Mouse (Mus musculus) layer of hippocampus, adult 18-20 months (tissue): Measurements from ENCODE around the gene C530008M17Rik. TPM values are rescaled to one million over a fixed set of nuclear protein-coding genes. Genes with fewer than 3 reads are reported as not detected.

Experiments used
- DNase-seq, 2 experiments: peaks; one replicate each; pipeline ENCODE4 v3.0.0; 2022; ENCODE audit warnings: low spot score in 2 of 2
- long read RNA-seq: library from polyadenylated mRNA; stranded (forward); transcript quantifications from one replicate; pipeline ENCODE4 v2.0.0, GENCODE M21; 2021
- total RNA-seq, 2 experiments: library from RNA; stranded (reverse); gene quantifications; 2 replicates each; pipeline ENCODE4 v1.2.3; 2021

C530008M17Rik gene
- 10 to 100 TPM; 83.7 to 89.5 TPM for total RNA-seq
- long read RNA-seq, partial matches to known transcripts = 25 of 48 reads
- long read RNA-seq, other reads (novel, unspliced or antisense) = 23 of 48 reads

DNA sequence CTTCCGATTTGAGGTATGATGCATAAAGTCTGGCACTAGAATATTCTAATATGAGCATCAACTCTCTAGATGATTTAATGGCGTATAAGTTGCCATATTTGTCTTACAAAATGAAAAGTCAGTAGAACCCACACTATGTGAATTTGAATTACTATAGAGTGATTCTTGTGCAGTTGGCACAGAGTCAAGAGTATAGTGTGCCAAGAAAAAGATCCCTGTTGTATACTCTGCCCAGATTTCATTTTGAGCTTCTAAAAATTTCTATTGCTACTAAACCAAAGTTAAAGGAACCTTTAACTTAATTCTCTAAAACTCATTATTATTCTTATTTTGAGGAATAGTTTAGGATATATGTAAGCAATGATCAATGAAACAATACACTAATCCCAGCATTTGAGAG is at the start of gene C530008M17Rik:
Gene C530008M17Rik (plus strand): TSS at position 301 of the 400 bp plus-strand sequence.
- DNase-seq = no peak

DNA sequence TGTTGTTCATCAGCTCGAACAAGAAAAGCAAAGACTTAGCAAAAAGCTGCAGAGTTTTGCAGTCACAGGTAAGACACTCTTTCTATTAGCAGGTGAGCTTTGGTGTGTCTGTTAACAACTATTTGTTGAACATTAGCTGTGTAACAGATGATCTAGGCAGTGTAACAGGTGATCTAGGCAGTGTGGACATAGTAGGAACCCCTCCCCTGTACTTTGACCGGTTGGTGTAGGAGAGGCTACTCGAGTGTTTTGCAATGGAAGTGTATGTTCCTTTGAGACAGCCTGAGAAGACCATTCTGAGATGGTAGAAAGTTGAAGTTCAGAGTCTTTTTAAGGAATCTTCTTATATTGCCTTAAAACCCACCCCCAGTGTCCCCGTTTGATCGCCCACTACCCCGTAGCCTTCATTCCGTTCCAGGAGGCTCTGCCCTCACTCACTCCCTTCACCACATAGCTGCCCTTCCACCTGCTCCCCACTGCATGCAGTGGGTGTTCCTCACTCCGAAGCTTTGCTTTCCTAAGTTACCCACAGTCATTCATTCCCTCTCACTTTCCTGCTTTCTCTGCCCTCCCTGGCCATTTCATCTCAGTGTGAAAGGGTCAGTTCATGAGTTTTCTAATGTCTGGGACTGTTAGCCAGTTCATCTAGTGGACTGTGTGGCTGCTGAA is 46.5 kb upstream of the C530008M17Rik start:
- DNase-seq = no peak

DNA sequence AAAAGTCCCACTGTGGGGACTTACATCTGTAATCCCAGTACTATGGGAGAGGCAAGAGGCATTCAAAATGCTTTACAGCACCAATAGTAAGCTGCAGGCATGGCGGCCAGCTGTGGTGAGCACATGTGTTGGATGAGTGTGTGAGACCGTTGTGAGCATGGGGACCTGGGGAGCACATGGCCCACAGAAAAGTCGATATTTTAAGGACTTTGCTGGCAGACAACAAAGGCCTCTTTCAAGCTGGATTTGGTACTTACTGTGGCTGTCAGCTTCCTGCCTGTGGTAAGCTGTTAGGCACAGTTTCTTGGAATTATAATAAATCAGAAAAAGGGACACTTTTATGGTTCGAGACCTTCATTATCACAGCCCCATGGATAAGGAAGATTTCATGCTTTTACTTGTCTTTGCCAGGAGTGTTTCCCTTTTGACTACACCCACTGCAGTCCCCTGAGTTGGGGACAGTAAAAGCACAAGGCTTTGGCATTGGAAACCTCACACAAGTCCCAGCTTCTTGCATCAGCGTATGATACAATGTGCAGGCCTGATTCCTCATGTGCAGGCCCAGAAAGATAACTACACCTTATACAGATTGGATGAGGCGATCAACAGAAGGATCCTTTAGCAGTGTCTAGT is 43.3 kb upstream of the C530008M17Rik start:
- no peak for DNase-seq

DNA sequence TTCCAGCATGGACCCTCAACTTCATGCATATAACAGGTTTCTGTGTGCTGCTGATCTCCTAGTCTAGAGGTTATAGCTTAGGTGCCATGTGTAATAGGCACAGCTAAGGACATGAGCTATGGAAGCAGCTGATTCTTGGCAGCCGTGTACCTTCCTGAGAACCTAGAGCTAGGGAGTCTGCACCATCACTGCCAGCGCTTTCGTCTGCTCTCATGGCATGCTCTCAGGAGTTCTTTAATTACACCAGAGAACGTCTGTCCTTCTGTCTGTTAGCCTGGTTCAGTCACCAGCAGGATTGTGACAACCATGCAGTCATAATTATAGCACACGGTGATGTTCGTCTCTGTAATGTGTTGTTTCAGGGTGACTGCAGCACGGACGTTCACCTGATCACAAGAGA is 41.0 kb upstream of the C530008M17Rik start:
- DNase-seq = peak in 1 of 2 experiments; percentile 31

DNA sequence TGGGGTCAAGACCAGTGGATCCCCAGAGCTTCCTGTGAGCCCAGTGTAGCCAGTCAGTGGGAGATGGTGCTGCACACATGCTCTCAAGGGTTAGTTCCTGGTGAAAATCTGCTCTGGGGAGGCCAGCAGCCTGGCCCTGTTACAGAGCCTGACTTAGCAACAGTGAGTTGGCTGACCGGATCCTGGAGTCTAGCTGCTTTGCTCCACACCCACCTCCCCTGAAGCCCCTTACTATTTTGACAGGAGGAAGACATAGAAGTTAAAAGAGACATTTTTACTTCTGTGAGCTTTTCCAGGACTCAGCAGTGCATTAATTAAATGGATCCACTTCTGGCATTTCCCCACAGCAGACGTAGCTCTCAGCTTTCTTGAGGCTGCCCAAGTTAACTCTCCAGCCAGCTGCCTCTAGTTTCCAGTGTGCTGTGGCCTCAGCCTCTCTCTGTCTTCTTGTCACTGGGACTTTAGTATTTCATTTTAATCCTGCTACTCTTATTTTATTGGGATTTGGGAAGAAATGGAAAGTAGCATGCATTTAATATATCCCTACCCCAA is 40.0 kb upstream of the C530008M17Rik start:
- DNase-seq = no peak

DNA sequence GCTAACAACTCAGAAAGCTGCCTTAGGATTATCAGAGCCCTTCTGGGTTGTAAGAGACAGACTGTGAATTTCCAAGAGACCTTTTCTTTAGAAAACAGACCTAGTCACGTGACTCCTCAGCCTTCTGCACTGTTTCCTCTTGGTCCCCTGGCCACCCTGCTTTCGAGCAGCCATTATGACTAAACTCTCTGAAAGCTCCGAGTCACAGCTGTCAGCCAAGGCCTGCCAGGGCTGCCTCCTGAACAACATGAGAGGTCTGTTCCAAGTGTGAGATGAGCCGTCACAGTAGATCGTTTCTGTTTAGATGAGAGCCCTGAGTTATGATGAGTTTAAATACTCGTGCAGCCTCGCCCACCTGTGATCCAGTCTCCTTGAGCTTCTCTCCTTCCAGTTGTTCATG is 37.6 kb upstream of the C530008M17Rik start:
- DNase-seq = peak in 1 of 2 experiments; percentile 53

DNA sequence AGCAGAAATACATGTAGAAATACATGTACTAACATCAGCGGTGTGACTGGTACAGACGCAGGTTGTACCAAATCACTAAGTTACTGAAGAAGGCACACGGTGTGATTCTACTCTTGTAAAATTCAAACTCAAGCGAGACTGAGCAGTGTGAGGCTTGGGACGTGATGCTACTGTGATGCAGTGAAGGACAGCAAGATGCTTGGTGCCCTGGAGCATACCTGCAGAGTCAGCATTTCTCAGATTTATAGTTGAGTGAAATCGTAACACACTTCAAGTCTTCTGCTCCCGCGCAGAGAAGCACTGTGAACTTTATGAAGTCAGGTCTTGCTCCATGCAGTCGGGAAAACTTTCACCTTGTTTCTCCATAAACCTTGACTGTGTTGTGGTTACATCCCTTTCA is 32.6 kb upstream of the C530008M17Rik start:
- no peak for DNase-seq

DNA sequence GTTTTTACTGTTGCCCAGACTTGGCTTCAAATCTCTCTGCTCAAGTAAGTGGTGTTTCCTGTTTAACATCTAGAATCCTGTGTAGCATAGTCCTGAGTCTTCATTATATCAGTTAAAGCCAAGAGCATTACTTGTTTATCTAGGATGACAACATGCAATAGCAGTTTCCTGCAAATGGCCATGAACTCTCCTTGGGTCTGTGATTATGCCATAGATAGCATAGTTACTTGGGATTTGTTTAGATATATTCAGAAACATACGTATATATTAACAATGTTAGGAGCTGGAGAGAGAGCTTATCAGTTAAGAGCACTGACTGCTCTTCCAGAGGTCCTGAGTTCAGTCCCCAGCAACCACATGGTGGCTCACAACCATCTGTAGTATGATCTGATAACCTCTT is 28.5 kb upstream of the C530008M17Rik start:
- DNase-seq = no peak

DNA sequence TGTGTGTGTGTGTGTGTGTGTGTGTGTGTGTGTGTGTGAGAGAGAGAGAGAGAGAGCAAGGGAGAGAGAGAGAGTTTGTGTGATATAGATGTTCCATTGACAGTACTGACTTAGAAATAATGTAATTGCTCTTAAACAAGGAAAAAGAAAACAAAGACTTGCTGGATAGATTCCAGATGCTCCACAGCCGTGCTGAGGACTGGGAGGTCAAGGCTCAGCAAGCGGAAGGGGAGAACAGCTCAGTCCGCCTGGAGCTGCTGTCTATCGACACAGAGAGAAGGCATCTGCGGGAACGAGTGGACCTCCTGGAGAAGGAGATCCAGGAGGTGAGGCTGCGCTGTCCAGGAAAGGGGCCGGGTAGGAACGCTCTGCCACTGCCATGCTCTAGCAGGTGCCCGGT is 22.3 kb upstream of the C530008M17Rik start:
- no peak for DNase-seq

DNA sequence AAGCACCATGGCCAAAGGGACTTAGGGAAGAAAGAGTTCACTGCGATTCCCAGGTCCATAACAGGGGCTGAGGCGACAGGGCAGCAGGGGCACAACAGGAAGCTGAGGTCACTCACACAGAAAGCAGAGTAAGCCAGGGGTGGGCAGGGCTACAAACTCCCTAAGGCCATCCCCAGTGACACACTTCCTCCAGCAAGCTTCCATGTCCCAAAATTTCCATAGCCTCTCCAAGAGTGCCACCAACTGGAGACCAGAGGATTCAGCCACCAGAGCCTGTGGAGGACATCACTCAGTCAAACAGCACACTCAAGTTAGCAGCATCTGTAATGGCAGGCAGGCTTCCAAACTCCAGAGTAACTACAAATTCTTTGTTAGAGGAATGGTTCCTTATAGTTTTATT is 20.7 kb upstream of the C530008M17Rik start:
- no peak for DNase-seq

DNA sequence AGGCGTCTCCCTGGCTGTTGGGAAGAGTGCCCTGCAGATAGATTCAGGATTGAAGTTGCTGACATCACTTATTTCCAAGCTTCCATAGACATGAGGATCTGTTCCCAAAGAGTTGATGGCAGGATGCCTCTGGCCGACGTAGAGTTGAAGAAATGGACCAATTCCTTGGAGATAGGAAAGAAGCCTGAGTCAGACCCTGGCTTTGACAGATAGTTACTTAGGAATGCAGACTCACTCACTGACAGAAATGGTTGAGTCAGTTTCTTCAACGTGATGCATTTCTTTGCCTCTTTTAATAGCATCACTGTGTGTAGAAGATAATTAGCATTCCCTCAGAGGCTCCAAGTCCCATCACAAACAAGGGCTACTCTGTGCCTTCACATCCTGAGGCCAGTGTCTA is 14.2 kb upstream of the C530008M17Rik start:
- DNase-seq = no peak

DNA sequence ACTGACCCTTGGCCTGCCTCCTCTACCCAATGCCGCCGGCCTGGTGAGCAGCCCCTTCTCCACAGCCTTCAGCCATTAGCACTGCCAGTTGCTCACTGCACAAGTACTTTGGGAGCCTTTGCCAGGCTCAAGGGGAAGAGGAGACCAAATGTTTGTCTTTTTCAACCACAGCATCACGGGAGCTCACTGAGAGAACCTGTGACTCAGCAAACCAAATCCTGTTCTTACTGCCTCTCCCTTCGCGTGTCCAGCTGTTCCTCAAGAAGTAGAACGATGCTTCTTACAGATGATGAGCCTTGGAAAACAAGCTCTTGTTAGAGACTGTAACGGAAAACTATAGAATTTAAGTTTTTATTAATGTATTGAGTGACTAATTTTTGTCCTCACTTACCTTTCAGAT is 12.1 kb upstream of the C530008M17Rik start:
- no peak for DNase-seq

DNA sequence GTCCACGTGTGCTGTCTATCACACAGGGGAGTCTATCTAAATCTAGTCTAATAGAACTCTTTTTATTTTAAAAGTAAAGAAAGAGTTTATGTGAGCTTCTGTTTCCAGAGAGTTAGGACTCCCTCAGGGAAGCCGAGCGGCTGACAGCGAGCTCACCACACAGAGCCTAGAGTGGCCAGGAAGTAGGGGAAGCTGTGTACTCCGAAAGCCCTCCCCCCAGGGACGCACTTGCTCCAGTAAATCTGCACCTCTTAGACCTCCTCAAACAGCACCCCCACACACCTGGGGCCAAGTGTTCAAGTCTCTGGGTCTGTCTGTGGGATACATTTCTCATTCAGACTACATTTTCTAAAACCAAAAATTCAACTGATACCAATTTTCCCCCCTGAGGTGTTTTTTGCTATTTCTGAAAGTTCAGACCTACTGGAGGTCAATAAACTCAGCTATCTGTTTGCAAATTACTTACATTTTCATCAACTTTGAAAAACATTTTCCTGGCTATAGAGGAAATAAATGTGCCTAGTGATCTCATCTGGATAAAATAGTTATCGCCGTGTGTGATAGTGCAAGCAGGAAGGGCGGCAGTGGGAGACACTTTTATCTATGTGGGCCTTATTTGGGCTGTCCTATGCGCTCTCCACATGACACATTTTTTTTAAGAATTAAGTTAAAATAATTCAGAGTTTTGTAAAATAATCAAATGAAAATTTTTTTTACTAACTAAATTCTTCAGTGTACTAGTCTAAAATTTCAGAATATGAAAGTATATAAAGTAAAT is 11.0 kb upstream of the C530008M17Rik start:
- DNase-seq = no peak

DNA sequence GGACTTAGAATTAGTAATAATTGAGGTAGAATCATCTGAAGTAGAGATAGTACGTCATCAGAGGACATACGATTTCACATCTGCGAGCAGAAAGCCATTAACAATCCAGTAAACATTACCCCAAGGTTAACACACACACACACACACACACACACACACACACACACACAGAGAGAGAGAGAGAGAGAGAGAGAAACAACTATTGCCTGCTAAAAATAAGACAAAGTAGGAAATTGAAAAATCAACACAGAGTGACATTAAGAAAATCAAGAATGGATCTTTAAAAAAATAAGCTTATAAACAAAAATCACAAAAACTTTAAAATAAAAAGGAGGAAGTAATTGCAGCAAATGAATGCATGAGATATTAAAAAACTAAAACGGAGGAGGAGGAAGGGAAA is 6.4 kb upstream of the C530008M17Rik start:
- no peak for DNase-seq

DNA sequence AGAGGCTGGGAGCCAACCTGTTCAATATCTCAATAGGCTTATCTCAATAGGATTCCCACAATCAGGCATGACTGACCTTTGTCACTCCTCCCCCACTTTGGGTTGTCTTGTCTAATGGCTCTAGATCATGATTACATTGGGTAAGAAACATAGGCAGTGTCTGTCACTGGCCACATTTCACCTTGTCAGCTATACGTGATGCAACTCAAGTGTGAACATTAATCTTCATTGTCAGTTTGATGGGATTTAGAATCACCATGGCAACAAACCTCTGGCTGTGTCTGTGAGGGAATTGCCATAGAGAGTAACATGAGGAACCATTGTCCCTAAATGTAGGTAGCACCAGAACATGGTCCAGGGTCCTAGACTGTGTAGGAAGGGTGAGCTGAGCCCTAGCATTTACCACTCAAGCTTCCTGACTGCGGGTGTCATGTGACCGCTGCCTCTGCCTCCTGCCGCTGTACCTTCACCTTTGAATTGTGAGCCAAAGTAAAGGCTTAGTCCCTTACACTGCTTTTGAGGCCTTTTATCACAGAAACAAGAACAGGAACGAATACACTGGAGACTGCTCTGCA is 5.1 kb upstream of the C530008M17Rik start:
- no peak for DNase-seq

DNA sequence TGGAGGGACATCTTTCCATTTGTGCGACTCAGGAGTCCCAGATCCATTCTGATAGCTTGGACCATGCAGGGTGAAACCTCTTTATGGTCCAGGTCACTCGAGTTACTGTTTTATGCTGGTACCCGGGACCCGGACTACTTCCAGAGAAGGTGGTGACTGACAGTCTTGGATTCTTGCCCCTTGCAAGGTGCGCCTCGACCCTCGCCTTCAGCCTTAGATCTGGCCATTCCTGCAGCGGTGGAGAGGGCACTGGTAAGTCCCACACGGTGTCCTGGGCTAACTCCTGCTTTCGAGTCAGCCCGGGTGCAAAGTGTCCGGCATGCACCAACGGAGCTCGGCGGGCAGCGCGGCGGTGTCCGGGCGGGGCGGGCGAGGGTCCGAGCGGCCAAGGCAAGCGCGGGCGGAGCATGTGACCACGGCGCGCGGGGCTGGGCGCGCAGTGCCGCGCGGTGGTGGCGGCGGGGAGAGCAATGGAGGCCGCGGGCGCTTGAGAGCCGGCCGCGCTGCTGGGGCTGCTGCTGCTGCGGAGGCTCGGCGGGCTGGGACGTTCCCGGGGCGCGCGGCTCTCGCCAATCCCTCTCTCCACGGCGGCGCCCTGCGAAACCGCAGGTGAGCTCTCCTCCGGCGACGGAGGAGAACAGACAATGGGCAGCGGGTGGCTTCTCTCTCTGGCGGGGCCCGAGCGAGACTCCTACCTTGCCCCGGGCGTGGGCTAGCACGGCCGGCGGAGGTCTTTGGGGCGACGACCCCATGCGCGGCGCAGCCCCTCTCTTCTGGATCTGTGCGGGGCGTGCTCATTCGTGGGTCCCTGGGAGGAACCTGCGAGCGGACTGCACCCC is 1.2 kb downstream of the C530008M17Rik start:
- DNase-seq = peak; percentile 57 to 67

DNA sequence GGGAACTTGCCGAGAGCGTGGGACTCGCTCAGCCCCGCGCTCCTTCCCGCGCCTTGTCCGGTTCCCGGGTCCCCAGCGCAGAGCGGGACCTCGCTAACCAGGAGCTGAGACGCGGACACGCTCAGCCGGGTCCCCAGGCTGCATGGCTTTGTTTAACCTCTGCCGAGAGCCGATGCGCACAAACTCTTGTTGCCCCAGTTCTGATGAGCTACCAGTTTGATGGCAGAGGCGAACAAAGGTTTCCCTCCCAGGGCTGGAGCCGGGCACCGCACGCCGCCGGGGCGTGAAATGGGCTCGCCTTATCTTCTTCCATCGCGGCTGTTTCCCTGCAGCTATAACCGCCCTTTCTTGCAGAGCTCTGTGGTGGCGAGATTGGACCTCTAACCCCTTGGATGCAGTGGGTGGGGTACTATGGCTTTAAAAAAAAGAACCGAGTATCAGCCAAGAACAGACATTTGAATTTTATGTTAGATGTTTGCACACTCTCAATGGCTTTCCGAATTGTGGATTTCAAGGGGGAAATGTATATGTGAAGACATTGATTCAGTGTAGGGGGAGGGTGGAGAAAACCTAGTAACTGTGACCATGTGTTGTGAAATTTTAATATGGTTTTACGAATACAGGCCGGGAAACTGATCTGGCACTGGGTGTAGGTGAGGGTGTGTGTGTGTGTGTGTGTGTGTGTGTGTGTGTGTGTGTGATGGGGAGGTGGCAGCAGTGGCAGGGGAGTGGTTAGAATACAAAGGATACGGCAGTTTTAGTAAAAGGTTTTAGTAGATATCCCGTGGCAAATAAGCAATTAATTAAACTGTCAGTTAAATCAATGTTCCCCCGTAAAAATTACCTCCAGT is 2.0 kb downstream of the C530008M17Rik start:
- DNase-seq = peak in 1 of 2 experiments; percentile 34

DNA sequence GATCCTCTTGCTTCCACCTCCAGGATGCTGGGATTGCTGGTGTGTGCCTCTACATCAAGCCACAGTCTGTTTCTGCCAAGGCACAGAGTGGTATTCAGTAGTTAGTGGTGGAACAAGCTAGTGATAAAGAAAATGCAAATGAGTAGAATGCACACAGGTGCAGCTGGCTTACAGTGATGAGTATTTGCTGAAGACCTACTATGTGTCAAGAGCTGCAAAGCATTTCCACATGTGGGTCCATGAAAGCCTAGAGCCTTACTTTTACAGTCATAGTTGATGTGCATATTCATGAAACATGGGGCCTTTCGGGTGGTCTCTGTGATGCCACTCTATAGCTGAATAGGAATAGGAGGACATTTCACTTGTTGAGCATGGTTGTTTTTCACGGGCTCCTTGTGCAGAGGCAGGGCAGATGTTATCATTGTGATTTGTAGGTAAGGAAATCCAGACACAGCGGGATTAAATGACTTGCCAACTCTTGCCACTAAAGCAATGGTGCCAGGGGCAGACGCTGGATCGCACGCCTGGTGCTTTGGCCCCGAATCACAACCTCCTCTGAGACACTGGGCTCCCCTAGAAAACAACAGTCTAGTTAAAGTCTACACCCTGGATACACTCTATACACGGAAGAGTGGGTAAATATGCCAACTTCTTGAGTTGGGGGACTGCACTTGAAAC is 3.8 kb downstream of the C530008M17Rik start:
- DNase-seq = no peak

DNA sequence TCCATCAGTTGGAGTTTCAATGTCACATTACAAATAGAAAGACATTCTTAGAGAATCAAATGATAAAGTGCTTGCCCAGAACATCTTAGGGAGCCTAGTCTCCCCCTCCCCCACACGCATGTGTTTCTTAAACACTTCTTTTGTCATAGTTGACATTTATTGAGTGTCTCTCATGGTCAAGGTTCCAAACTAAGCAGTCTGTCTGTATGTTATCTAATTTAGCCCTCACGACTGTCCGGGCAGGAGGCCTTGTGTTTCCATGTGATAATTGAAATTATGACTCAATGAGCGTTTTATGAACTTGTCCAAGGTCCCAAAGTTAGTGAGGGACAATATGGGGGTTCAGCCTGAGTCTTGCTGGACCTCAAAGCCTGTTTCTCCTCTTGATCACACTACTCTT is 5.0 kb downstream of the C530008M17Rik start:
- DNase-seq = no peak
